Mouse (Mus musculus): Measurements from ENCODE around the gene Plxnd1. TPM values are rescaled to one million over a fixed set of nuclear protein-coding genes. Genes with fewer than 3 reads are reported as not detected.

Gene Plxnd1
- polyA plus RNA-seq, 1 experiment from 2014 or later, result 9.7 TPM

Other genes with a start within 250 kb of the Plxnd1 start
- 28.8 and 29.0 TPM in 2 replicates for gene Tmem40, start 232.6 kb downstream of the Plxnd1 start, polyA plus RNA-seq (2015; fragmentation: Nextera tagmentation; extraction: Ambion mirVana)
- 2.5 and 2.8 TPM in 2 replicates for gene Cand2, start 220.5 kb downstream of the Plxnd1 start, polyA plus RNA-seq (2015; fragmentation: Nextera tagmentation; extraction: Ambion mirVana)
- 967 and 1,136 TPM in 2 replicates for gene Rpl32, start 186.3 kb downstream of the Plxnd1 start, polyA plus RNA-seq (2015; fragmentation: Nextera tagmentation; extraction: Ambion mirVana)
- 0.08 TPM in 1 of 2 replicates, not detected in the other for gene Efcab12, start 156.6 kb downstream of the Plxnd1 start, polyA plus RNA-seq (2015; fragmentation: Nextera tagmentation; extraction: Ambion mirVana)
- gene Mbd4, start 141.6 kb downstream of the Plxnd1 start, polyA plus RNA-seq (2015; fragmentation: Nextera tagmentation; extraction: Ambion mirVana), result 8.5 and 9.3 TPM in 2 replicates
- 2.1 and 2.7 TPM in 2 replicates for gene Ift122, start 141.5 kb downstream of the Plxnd1 start, polyA plus RNA-seq (2015; fragmentation: Nextera tagmentation; extraction: Ambion mirVana)
- not detected in 2 replicates for gene Rho, start 63.3 kb downstream of the Plxnd1 start, polyA plus RNA-seq (2015; fragmentation: Nextera tagmentation; extraction: Ambion mirVana)
- gene H1foo, start 50.1 kb downstream of the Plxnd1 start, polyA plus RNA-seq (2015; fragmentation: Nextera tagmentation; extraction: Ambion mirVana), result not detected in 2 replicates
- gene Tmcc1, start 198.5 kb upstream of the Plxnd1 start, polyA plus RNA-seq (2015; fragmentation: Nextera tagmentation; extraction: Ambion mirVana), result 3.3 and 3.6 TPM in 2 replicates
- 12.9 and 13.2 TPM in 2 replicates for gene Washc2, start 213.0 kb upstream of the Plxnd1 start, polyA plus RNA-seq (2015; fragmentation: Nextera tagmentation; extraction: Ambion mirVana)

Measured in liver, embryonic 16.5 days (tissue).